Mouse (Mus musculus): ENCODE data around the gene Olfr1312.

- TF ChIP-seq CTCF (IDR thresholded peaks at IDR 0.05) (no peak), EP300 (IDR thresholded peaks at IDR 0.05) (no peak)
Measured at GRCm38 (mm10) chr2:112077743-112078142, 27.7 kb upstream of the Olfr1312 start, which contains the start of gene Olfr1313.
